Mouse (Mus musculus) stomach, postnatal 0 days (tissue): Measurements from ENCODE around the gene Apba2. TPM values are rescaled to one million over a fixed set of nuclear protein-coding genes. Genes with fewer than 3 reads are reported as not detected.

Experiments
- ATAC-seq: fragments of 200-750 bp; cut with Nextera tagmentation; 2 replicates; pipeline ENCODE4 v1.8.0; 2017; ENCODE audit not compliant: low FRiP score, low TSS enrichment
- DNase-seq: peaks from one replicate; pipeline ENCODE4 v3.0.0-alpha.2; 2016; ENCODE audit warnings: low spot score
- H3K27ac ChIP-seq: fragments of 300-500 bp; sonication (generic); replicated peaks from 2 replicates; pipeline ENCODE4 v1.5.1; 2014; ENCODE audit warnings: mild to moderate bottlenecking, control low read depth
- H3K27me3 ChIP-seq: fragments of 300-500 bp; sonication (generic); 2 replicates; pipeline ENCODE4 v1.6.1; 2014; ENCODE audit warnings: low read length; ENCODE audit not compliant: control insufficient read depth, insufficient read depth
- H3K36me3 ChIP-seq: fragments of 300-500 bp; sonication (generic); 2 replicates; pipeline ENCODE4 v1.6.1; 2014; ENCODE audit warnings: low read length, mixed read lengths; ENCODE audit not compliant: control insufficient read depth, insufficient read depth
- H3K4me1 ChIP-seq: fragments of 300-500 bp; sonication (generic); replicated peaks from 2 replicates; pipeline ENCODE4 v1.6.1; 2014; ENCODE audit warnings: antibody characterized with exemption; ENCODE audit not compliant: control insufficient read depth, insufficient read depth
- H3K4me2 ChIP-seq: fragments of 300-500 bp; sonication (generic); replicated peaks from 2 replicates; pipeline ENCODE4 v1.6.1; 2014; ENCODE audit warnings: low read depth, mild to moderate bottlenecking, control low read depth, moderate library complexity
- H3K4me3 ChIP-seq: fragments of 300-500 bp; sonication (generic); 2 replicates; pipeline ENCODE4 v1.5.1; 2014; ENCODE audit warnings: low read depth, low read length, control low read depth
- H3K9ac ChIP-seq: fragments of 300-500 bp; sonication (generic); 2 replicates; pipeline ENCODE4 v1.6.1; 2014; ENCODE audit warnings: mild to moderate bottlenecking, low read length, control low read depth, mixed read lengths
- H3K9me3 ChIP-seq: fragments of 300-500 bp; sonication (generic); 2 replicates; pipeline ENCODE4 v1.6.1; 2016; ENCODE audit warnings: low read length; ENCODE audit not compliant: control insufficient read depth
- CTCF ChIP-seq: IDR thresholded peaks from 2 replicates; pipeline ENCODE4 v1.5.1; 2016; ENCODE audit warnings: antibody characterized with exemption, low read depth, mild to moderate bottlenecking, moderate library complexity
- EP300 ChIP-seq: optimal IDR thresholded peaks from 2 replicates; pipeline ENCODE3; 2016; ENCODE audit warnings: antibody characterized with exemption
- WGBS: fragments of 180-500 bp; shearing (Covaris S2); extraction: QIAGEN DNeasy Blood & Tissue Kit; methylation state at CpG from one replicate; pipeline ENCODE4 v1.1.7; 2014; 5-methylcytosine and 5-hydroxymethylcytosine counted together
- polyA plus RNA-seq: library from polyadenylated mRNA; unstranded; fragments of >200 nt; fragmentation: Nextera tagmentation; extraction: Ambion mirVana; gene quantifications from 2 replicates; pipeline ENCODE4 v1.2.1, GENCODE M21; 2015

Gene Apba2
- polyA plus RNA-seq, 1 experiment from 2014 or later, result 2.6 TPM

GRCm38 (mm10) chr7:64709520-64710262, 208.2 kb downstream of the Apba2 start:
- ATAC-seq, result no peak
- no peaks in the 10 kb centered on the region for H3K36me3 ChIP-seq
- no peak overlapping the region for H3K4me2 ChIP-seq
- peak; percentile 23 for DNase-seq
- no peaks in the 10 kb centered on the region for H3K4me1 ChIP-seq
- H3K9me3 ChIP-seq, result no peaks in the 10 kb centered on the region
- H3K27ac ChIP-seq, result no peak overlapping the region
- no peaks in the 10 kb centered on the region for H3K27me3 ChIP-seq
- TF ChIP-seq EP300 (no peak), CTCF (peak; percentile 68)
- WGBS, result 79% methylated on average over 13 of the region's 13 CpGs
- H3K9ac ChIP-seq, result no peak overlapping the region
- no peak overlapping the region for H3K4me3 ChIP-seq

DNA sequence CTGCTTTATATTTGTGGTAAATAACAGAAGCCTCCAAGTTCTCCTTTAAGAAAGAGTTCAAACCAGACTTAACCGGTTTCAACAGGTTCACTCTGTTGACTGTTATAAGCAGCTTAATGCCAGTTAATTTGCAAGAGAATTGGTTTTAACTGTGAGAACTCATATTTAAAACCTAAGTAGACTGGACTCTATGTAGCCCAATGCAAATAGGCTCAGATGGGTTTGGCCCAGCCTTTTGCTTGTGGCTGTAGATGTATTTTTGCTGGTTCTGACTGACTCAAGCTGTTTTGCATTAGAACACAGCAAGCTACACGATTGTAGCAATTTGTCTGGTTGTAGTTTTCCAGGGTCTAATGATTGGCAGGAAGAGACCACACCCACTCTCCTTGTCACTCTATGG, 214.8 kb downstream of the Apba2 start:
- TF ChIP-seq CTCF, result no peak
- no peak for TF ChIP-seq EP300
- whole genome bisulfite sequencing, result 63% methylated on average over 2 of the region's 2 CpGs
- no peaks in the 10 kb centered on the region for H3K36me3 ChIP-seq
- ATAC-seq (no peak), DNase-seq (no peak)
- no peak overlapping the region for H3K4me3 ChIP-seq
- no peaks in the 10 kb centered on the region for H3K27me3 ChIP-seq
- H3K4me2 ChIP-seq, result no peak overlapping the region
- no peak overlapping the region for H3K27ac ChIP-seq
- no peak overlapping the region for H3K9ac ChIP-seq
- no peaks in the 10 kb centered on the region for H3K4me1 ChIP-seq
- H3K9me3 ChIP-seq, result no peaks in the 10 kb centered on the region

GRCm38 (mm10) chr7:64723313-64723712, 221.8 kb downstream of the Apba2 start:
- DNase-seq (no peak), ATAC-seq (no peak)
- Histone ChIP-seq H3K4me3 (no peak overlapping the region), H3K9me3 (no peaks in the 10 kb centered on the region), H3K9ac (no peak overlapping the region), H3K27me3 (no peaks in the 10 kb centered on the region), H3K4me1 (no peaks in the 10 kb centered on the region), H3K4me2 (no peak overlapping the region), H3K27ac (no peak overlapping the region), H3K36me3 (no peaks in the 10 kb centered on the region)
- 77% methylated on average over 3 of the region's 3 CpGs for WGBS
- TF ChIP-seq EP300, result no peak
- no peak for TF ChIP-seq CTCF

DNA sequence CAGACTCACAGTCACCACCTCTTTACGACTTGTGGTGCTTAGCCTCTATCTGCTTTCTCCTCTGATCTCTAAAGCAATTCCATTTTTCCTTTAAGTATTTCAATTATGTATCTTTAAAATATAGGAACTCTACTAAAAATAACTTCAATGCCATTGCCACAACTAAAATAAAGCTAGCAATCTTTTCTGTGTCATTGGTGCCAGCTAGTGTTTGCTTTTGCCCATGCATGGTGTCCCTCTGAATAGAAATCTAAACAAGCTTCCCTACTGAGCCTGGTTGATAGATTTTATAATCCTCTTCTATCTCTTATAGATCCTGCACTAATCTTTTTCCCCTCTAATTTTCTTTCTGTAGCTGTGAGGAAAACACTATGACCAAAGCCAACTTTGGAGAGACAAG, 222.9 kb downstream of the Apba2 start:
- DNase-seq, result no peak
- no peaks in the 10 kb centered on the region for H3K4me1 ChIP-seq
- WGBS, result 81% methylated on average over 1 of the region's 1 CpGs

GRCm38 (mm10) chr7:64725967-64726695, 224.6 kb downstream of the Apba2 start:
- Histone ChIP-seq H3K27me3 (no peaks in the 10 kb centered on the region), H3K4me2 (no peak overlapping the region), H3K9me3 (no peaks in the 10 kb centered on the region), H3K4me1 (no peaks in the 10 kb centered on the region), H3K4me3 (no peak overlapping the region), H3K36me3 (no peaks in the 10 kb centered on the region), H3K27ac (no peak overlapping the region), H3K9ac (no peak overlapping the region)
- TF ChIP-seq CTCF (no peak), EP300 (no peak)
- DNase-seq, result no peak
- WGBS, result 78% methylated on average over 6 of the region's 6 CpGs
- no peak for ATAC-seq

More for the DNA sequence above, 222.9 kb downstream of the Apba2 start:
- Histone ChIP-seq H3K36me3 (no peaks in the 10 kb centered on the region), H3K9me3 (no peaks in the 10 kb centered on the region), H3K4me3 (no peak overlapping the region), H3K27ac (no peak overlapping the region), H3K4me2 (no peak overlapping the region), H3K27me3 (no peaks in the 10 kb centered on the region), H3K9ac (no peak overlapping the region)
- TF ChIP-seq CTCF (no peak), EP300 (no peak)
- ATAC-seq, result no peak

DNA sequence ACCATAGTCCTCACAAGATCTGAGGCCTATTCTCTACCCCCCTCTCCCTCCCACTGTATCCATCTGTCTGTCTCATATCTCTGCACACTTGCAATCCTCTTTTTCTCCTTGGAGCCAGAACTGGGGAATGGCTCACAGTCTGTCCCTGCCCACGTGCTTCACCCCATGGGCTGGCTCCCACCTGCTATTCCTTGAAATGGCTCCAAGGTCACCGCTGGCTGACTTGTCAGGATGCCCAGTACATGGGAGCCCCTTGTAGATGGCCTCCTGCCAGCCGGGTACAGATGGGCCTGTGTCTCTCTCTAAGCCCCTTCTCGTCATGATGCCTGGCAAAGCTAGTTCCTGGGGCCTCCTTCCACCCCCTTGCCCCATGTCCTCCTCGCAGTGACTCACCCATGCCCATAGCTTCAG, 226.7 kb downstream of the Apba2 start:
- ATAC-seq (no peak), DNase-seq (no peak)
- no peak overlapping the region for H3K27ac ChIP-seq
- no peak overlapping the region for H3K4me3 ChIP-seq
- H3K4me1 ChIP-seq, result no peaks in the 10 kb centered on the region
- H3K36me3 ChIP-seq, result no peaks in the 10 kb centered on the region
- H3K9ac ChIP-seq, result no peak overlapping the region
- H3K9me3 ChIP-seq, result no peaks in the 10 kb centered on the region
- no peak overlapping the region for H3K4me2 ChIP-seq
- 79% methylated on average over 5 of the region's 5 CpGs for WGBS
- H3K27me3 ChIP-seq, result no peaks in the 10 kb centered on the region
- TF ChIP-seq CTCF (no peak), EP300 (no peak)
